ENCODE assay signal across 8 mouse cellular contexts in the genomic region with DNA sequence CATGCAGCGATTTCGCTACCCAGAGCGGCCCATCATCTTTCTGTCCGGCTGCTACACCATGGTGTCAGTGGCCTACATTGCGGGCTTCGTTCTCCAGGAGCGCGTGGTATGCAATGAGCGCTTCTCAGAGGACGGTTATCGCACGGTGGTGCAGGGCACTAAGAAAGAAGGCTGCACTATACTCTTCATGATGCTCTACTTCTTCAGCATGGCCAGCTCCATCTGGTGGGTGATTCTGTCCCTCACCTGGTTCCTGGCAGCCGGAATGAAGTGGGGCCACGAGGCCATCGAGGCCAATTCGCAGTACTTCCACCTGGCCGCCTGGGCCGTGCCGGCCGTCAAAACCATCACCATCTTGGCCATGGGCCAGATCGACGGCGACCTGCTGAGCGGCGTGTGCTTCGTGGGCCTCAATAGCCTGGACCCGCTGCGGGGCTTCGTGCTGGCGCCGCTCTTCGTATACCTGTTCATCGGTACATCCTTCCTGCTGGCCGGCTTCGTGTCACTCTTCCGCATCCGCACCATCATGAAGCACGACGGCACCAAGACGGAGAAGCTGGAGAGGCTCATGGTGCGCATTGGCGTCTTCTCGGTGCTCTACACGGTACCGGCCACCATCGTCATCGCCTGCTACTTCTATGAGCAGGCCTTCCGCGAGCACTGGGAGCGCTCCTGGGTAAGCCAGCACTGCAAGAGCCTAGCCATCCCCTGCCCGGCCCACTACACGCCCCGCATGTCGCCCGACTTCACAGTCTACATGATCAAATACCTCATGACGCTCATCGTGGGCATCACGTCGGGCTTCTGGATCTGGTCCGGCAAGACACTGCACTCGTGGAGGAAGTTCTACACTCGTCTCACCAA. TPM values are rescaled to one million over a fixed set of nuclear protein-coding genes. Genes with fewer than 3 reads are reported as not detected.
A peak's percentile ranks its signal among the peaks of the same experiment; 100 is the strongest.
DNase-seq lines count a peak whose midpoint lies in the region; ATAC-seq and TF ChIP-seq lines count a peak whose summit lies in the region.
"Had no signal": no experiment of that assay in that cellular context is flagged by ENCODE, and none has a peak within 500 bp of the region (broad histone marks: within the 10 kb centered on the region; RNA-seq: fewer than 3 reads in every experiment).

No protein-coding gene starts in this region.

- H3K9ac ChIP-seq in embryonic facial prominence, embryonic 13.5 days = peak overlapping the region; percentile 100
- peak overlapping the region; percentile 86 for H3K9ac ChIP-seq in hindbrain, embryonic 13.5 days
- H3K9ac ChIP-seq in liver, postnatal 0 days (replicated peaks) = no peak overlapping the region
- H3K9ac ChIP-seq in stomach, embryonic 15.5 days = peak overlapping the region; percentile 81

- no peak for ATAC-seq in embryonic facial prominence, embryonic 13.5 days (ENCODE audit: insufficient number of reproducible peaks, insufficient read depth, low FRiP score, low TSS enrichment, low read depth)
- no peak; the same call in 1 of the 2 replicates for ATAC-seq in hindbrain, embryonic 13.5 days (ENCODE audit: low FRiP score)
- no peak for ATAC-seq in liver, postnatal 0 days
- ATAC-seq in stomach, embryonic 15.5 days (ENCODE audit: insufficient read depth, low FRiP score, low read depth) = no peak
- no peak for ATAC-seq in megakaryocyte progenitor cell, adult 5-6 weeks (replicated peaks; ENCODE audit: poor library complexity)

- TF ChIP-seq EP300 in liver, postnatal 0 days (IDR thresholded peaks at IDR 0.05; ENCODE audit: low read depth) = no peak

- peaks cover 45% of the 10 kb centered on the region for H3K4me1 ChIP-seq in embryonic facial prominence, embryonic 13.5 days
- H3K4me1 ChIP-seq in hindbrain, embryonic 13.5 days (replicated peaks) = peaks cover 76% of the 10 kb centered on the region
- peaks cover 3% of the 10 kb centered on the region; the same call in 1 of the 2 replicates for H3K4me1 ChIP-seq in liver, postnatal 0 days (ENCODE audit: insufficient read depth)
- peaks cover 27% of the 10 kb centered on the region for H3K4me1 ChIP-seq in stomach, embryonic 15.5 days

- WGBS in embryonic facial prominence, embryonic 13.5 days = under 1% methylated on average over 62 of the region's 62 CpGs
- under 1% methylated on average over 62 of the region's 62 CpGs for WGBS in hindbrain, embryonic 13.5 days
- 4% methylated on average over 62 of the region's 62 CpGs for WGBS in liver, postnatal 0 days (ENCODE audit: insufficient replicate concordance)
- under 1% methylated on average over 62 of the region's 62 CpGs for WGBS in stomach, embryonic 15.5 days

- no peaks in the 10 kb centered on the region for H3K27me3 ChIP-seq in embryonic facial prominence, embryonic 13.5 days
- 0 out of 2 replicates have a peak, but pooled peaks cover 9% of the 10 kb centered on the region for H3K27me3 ChIP-seq in hindbrain, embryonic 13.5 days
- H3K27me3 ChIP-seq in liver, postnatal 0 days (ENCODE audit: insufficient read depth, low read length) = peaks cover 86% of the 10 kb centered on the region
- no peaks in the 10 kb centered on the region for H3K27me3 ChIP-seq in stomach, embryonic 15.5 days (replicated peaks)

- peak; percentile 26 for DNase-seq in ovary, postnatal 36 days (ENCODE audit: low spot score)
- DNase-seq in ovary, postnatal 10 days (ENCODE audit: low spot score) = no peak
- DNase-seq in liver, postnatal 0 days = peak; percentile 22

- no peaks in the 10 kb centered on the region for H3K9me3 ChIP-seq in embryonic facial prominence, embryonic 13.5 days
- no peaks in the 10 kb centered on the region for H3K9me3 ChIP-seq in hindbrain, embryonic 13.5 days
- no peaks in the 10 kb centered on the region for H3K9me3 ChIP-seq in liver, postnatal 0 days (ENCODE audit: low read length)
- no peaks in the 10 kb centered on the region for H3K9me3 ChIP-seq in stomach, embryonic 15.5 days

- TF ChIP-seq CTCF in liver, postnatal 0 days (IDR thresholded peaks at IDR 0.05; ENCODE audit: low read depth) = no peak

- H3K4me3 ChIP-seq in embryonic facial prominence, embryonic 13.5 days = peak overlapping the region; percentile 95
- H3K4me3 ChIP-seq in hindbrain, embryonic 13.5 days = peak overlapping the region; percentile 79
- peak overlapping the region; percentile 48; the same call in 1 of the 2 replicates for H3K4me3 ChIP-seq in liver, postnatal 0 days (ENCODE audit: low read depth, low read length)
- peak overlapping the region; percentile 77 for H3K4me3 ChIP-seq in stomach, embryonic 15.5 days (replicated peaks)

- peak overlapping the region; percentile 78 for H3K4me2 ChIP-seq in embryonic facial prominence, embryonic 13.5 days
- H3K4me2 ChIP-seq in hindbrain, embryonic 13.5 days = peak overlapping the region; percentile 80
- H3K4me2 ChIP-seq in liver, postnatal 0 days (ENCODE audit: low read depth, low read length) = peak overlapping the region; percentile 67; the same call in 1 of the 2 replicates
- H3K4me2 ChIP-seq in stomach, embryonic 15.5 days = peak overlapping the region; percentile 86

- peak overlapping the region; percentile 100 for H3K27ac ChIP-seq in embryonic facial prominence, embryonic 13.5 days
- peak overlapping the region; percentile 94 for H3K27ac ChIP-seq in hindbrain, embryonic 13.5 days
- no peak overlapping the region for H3K27ac ChIP-seq in liver, postnatal 0 days (ENCODE audit: low read depth)
- peak overlapping the region; percentile 97 for H3K27ac ChIP-seq in stomach, embryonic 15.5 days

- H3K36me3 ChIP-seq in embryonic facial prominence, embryonic 13.5 days = peaks cover 17% of the 10 kb centered on the region
- no peaks in the 10 kb centered on the region for H3K36me3 ChIP-seq in hindbrain, embryonic 13.5 days
- H3K36me3 ChIP-seq in liver, postnatal 0 days (replicated peaks; ENCODE audit: insufficient read depth, low read length) = no peaks in the 10 kb centered on the region
- no peaks in the 10 kb centered on the region for H3K36me3 ChIP-seq in stomach, embryonic 15.5 days

RNA-seq across cellular contexts. Expression of a gene that starts 1.6 kb away (rescaled TPM):
- 63.0 and 67.8 TPM in 2 replicates for polyA plus RNA-seq in embryonic facial prominence, embryonic 13.5 days (2015; fragmentation: Nextera tagmentation; extraction: Ambion mirVana)
- polyA plus RNA-seq in hindbrain, embryonic 13.5 days (2015; fragmentation: Nextera tagmentation; extraction: Ambion mirVana) = 10.5 and 11.8 TPM in 2 replicates
- 0.17 and 0.22 TPM in 2 replicates for polyA plus RNA-seq in liver, postnatal 0 days (2015; fragmentation: Nextera tagmentation; extraction: Ambion mirVana)
- polyA plus RNA-seq in stomach, embryonic 15.5 days (2015; fragmentation: Nextera tagmentation; extraction: Ambion mirVana) = 21.9 and 23.7 TPM in 2 replicates
- total RNA-seq in megakaryocyte progenitor cell, adult 5-6 weeks (2015) = not detected in 2 replicates
- not detected in 2 replicates for total RNA-seq in megakaryocyte progenitor cell, adult 5-6 weeks (2017)
- total RNA-seq: common myeloid progenitor, adult 5-6 weeks had no signal

RNA-seq across cellular contexts. Expression of a gene that starts 26.5 kb away (rescaled TPM):
- 16.1 and 17.0 TPM in 2 replicates for polyA plus RNA-seq in embryonic facial prominence, embryonic 13.5 days (2015; fragmentation: Nextera tagmentation; extraction: Ambion mirVana)
- polyA plus RNA-seq in hindbrain, embryonic 13.5 days (2015; fragmentation: Nextera tagmentation; extraction: Ambion mirVana) = 2.8 and 5.3 TPM in 2 replicates
- not detected in 2 replicates for polyA plus RNA-seq in liver, postnatal 0 days (2015; fragmentation: Nextera tagmentation; extraction: Ambion mirVana)
- polyA plus RNA-seq in stomach, embryonic 15.5 days (2015; fragmentation: Nextera tagmentation; extraction: Ambion mirVana) = 19.2 TPM in 2 replicates
- not detected in 2 replicates for total RNA-seq in megakaryocyte progenitor cell, adult 5-6 weeks (2015)
- total RNA-seq in megakaryocyte progenitor cell, adult 5-6 weeks (2017) = not detected in 2 replicates
- total RNA-seq: common myeloid progenitor, adult 5-6 weeks had no signal

RNA-seq across cellular contexts. Expression of a gene that starts 49.6 kb away (rescaled TPM):
- polyA plus RNA-seq in embryonic facial prominence, embryonic 13.5 days (2015; fragmentation: Nextera tagmentation; extraction: Ambion mirVana) = 84.0 and 84.7 TPM in 2 replicates
- polyA plus RNA-seq in hindbrain, embryonic 13.5 days (2015; fragmentation: Nextera tagmentation; extraction: Ambion mirVana) = 83.4 and 86.1 TPM in 2 replicates
- 11.1 and 12.2 TPM in 2 replicates for polyA plus RNA-seq in liver, postnatal 0 days (2015; fragmentation: Nextera tagmentation; extraction: Ambion mirVana)
- polyA plus RNA-seq in stomach, embryonic 15.5 days (2015; fragmentation: Nextera tagmentation; extraction: Ambion mirVana) = 47.4 and 51.0 TPM in 2 replicates
- 18.1 and 24.4 TPM in 2 replicates for total RNA-seq in megakaryocyte progenitor cell, adult 5-6 weeks (2015)
- 17.4 and 23.5 TPM in 2 replicates for total RNA-seq in megakaryocyte progenitor cell, adult 5-6 weeks (2017)

RNA-seq across cellular contexts. Expression of a gene that starts 57.7 kb away (rescaled TPM):
- 0.45 and 0.79 TPM in 2 replicates for polyA plus RNA-seq in embryonic facial prominence, embryonic 13.5 days (2015; fragmentation: Nextera tagmentation; extraction: Ambion mirVana)
- 0.04 and 0.18 TPM in 2 replicates for polyA plus RNA-seq in hindbrain, embryonic 13.5 days (2015; fragmentation: Nextera tagmentation; extraction: Ambion mirVana)
- polyA plus RNA-seq in liver, postnatal 0 days (2015; fragmentation: Nextera tagmentation; extraction: Ambion mirVana) = 0.08 TPM in 1 of 2 replicates, not detected in the other
- 0.55 and 1.0 TPM in 2 replicates for polyA plus RNA-seq in stomach, embryonic 15.5 days (2015; fragmentation: Nextera tagmentation; extraction: Ambion mirVana)
- not detected in 2 replicates for total RNA-seq in megakaryocyte progenitor cell, adult 5-6 weeks (2015)
- not detected in 2 replicates for total RNA-seq in megakaryocyte progenitor cell, adult 5-6 weeks (2017)
- total RNA-seq: common myeloid progenitor, adult 5-6 weeks had no signal
